Mouse (Mus musculus) ZHBTc4 (cell line): Measurements from ENCODE around the gene Cdrt4.
A peak's percentile ranks its signal among the peaks of the same experiment; 100 is the strongest.

Experiments
- DNase-seq: peaks from one replicate; pipeline ENCODE4 v3.0.0-alpha.2; 2011; ENCODE audit warnings: low read depth, low spot score

The Cdrt4 gene

DNA sequence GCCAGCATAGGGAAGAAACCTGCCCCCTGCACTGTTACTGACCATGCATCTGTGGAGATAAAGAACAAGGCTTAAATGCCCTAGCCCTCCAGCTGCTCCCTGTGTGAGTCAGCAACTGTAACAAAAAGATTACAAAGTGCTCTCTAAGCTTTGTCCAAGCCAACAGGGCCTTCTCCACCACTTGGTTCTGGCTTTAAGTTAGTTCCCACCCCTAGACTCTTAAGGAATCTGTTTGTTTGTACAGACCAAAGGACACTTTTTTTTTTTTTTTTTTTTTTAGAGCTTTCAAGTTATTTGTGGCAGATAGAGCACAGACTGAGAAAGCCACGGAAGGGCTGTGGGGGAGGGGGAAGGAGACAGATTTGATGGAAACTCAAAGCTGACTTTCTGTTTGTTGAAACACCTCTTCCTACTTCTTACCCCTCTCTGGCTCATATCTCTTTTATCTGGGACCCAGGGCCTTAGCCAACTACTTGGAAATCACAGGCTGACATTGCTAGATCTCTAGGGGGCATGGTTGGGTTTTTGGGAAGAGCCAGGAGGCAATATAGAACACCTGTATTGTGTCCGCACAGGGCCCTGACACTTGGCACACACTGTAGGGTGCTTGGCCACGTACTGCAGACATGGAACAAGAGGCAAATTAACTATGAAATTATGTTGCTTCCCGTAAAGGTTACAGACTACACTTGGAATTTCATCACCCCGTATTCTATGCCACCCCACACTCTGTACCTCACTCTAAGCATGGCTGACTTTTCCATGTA is 44.9 kb downstream of the Cdrt4 start:
- peak; percentile 25 for DNase-seq

DNA sequence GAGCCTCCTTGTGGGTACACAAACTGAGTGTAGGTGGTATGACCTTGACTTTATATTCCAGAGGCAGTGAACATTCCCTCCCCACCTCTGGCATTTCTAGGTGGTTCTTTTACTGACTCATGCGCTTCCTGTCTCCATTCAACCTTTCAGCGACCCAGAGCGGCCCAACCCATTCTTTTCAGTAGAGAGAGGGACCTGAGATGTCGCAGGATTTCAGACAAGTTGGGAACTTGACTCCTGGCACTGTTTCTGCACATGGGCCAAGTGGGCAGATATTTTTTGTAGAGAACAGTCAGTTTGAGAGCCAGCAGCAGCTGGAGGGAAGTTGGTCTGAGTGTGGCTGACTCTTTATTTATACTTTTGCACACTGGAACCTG is 45.5 kb downstream of the Cdrt4 start:
- DNase-seq = peak; percentile 77

GRCm38 (mm10) chr11:62997039-62997717 is 46.2 kb downstream of the Cdrt4 start:
- DNase-seq = no peak

- no peak for DNase-seq
Observed at GRCm38 (mm10) chr11:62997718-62998281, 46.8 kb downstream of the Cdrt4 start.

DNA sequence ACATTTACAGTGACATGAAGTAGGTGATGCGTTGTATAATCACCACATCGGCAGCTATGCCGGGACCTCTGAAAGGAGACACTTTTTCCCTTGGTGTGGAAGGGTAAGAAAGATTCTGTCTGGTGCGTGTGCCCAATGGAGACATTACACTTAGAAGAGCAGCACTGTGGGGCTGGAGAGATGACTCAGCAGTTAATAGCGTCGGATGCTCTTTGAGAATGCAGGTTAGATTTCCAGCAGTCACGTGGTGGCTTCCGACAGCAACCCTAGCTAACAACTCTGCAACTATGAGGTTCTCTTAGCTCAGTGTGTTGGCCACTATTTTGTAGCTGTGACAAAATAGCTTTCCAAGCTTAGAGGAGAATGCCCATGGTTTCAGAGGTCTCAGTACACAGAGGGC is 49.1 kb downstream of the Cdrt4 start:
- DNase-seq = peak; percentile 27

DNA sequence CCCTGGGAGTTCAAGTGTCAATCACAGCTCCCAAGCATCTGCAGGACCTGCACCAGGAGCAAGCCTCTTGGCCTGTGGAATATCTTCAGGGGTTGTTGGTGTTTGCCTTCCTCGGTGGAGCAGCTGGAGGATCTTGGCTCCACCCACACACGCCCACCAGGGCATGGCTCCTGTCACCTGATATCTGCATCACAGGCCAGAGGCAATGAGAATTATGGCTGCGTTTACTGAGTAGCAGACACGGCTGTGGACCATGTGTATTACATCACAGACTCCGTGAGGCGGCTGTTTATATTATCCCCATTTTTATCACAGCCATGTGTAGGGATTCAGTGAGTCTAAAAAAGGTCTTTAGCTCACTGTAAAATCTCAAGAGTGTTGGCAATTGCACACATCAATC is 53.6 kb downstream of the Cdrt4 start:
- DNase-seq = no peak

DNA sequence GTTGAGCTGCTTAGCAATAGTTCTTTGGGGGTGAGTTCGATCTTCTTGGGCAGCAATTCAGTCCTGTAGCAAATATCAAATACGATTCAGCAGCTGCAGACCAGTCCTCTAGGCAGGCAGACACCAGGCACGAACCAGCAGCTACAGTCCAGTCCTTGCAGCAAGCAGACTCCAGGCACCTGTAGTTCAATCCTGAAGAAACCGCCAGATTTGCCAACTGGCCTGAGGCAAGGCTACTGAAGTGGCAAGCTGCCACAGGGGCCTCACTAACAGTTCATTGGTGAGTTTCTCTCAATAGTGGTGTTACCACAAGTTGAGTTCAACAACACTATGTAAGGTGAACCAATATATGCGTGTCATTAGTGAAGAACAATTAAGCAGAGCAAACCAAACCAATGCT is 56.4 kb downstream of the Cdrt4 start:
- DNase-seq = no peak

DNA sequence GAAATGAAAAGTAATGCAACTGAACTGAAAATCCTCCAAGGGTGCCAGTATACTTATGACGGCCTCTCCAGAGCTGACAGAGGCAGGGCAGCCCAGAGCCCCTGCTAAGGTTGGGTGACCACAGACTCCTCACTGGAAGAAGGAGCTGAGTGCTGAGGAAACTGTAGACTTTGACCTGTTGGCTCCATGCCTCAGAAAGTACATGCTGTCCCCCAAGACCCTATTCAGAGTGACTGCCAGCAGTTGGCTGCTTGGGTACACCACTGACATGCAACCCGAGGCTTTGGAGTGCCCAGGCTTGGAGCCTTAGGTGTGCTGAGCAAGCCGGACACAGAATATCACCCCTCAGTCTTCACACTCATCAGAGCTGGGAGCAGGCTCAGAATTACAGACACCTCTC is 57.0 kb downstream of the Cdrt4 start:
- no peak for DNase-seq

GRCm38 (mm10) chr11:63009761-63010160 is 58.8 kb downstream of the Cdrt4 start:
- DNase-seq = no peak

DNA sequence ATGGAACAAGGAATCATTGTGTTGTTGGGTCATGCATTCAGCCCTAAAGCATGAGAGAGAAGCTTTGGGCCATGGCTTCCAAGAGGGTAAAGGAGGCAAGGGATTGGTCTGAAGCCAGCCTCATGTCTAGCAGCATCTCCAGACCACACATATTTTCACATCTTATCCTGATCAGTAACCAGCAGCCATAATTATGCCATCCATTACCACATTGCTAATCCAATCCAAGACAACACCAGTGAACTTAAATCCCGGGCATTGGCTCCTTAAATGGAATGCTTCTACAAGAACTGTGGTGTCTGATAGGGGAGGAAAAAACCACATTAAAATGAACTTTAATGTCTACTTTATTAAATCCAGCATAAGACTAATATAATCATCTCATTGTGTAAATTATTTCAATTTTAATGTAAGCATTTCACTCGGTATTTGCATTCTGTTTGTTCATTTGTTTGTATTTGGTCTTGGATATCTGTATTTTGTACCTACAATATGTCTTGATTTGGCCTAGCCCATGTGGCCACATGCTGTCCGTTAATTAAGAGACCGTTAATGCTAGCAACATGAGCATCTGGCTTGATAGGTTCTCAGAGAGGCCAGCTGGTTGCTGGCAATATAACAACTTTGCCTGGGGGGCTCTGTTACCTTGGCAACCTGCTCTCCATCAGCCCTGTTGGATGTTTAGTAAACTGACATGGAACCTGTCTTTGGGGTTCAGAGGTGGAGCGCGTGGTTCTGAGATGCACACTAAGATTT is 66.5 kb downstream of the Cdrt4 start:
- DNase-seq = no peak

DNA sequence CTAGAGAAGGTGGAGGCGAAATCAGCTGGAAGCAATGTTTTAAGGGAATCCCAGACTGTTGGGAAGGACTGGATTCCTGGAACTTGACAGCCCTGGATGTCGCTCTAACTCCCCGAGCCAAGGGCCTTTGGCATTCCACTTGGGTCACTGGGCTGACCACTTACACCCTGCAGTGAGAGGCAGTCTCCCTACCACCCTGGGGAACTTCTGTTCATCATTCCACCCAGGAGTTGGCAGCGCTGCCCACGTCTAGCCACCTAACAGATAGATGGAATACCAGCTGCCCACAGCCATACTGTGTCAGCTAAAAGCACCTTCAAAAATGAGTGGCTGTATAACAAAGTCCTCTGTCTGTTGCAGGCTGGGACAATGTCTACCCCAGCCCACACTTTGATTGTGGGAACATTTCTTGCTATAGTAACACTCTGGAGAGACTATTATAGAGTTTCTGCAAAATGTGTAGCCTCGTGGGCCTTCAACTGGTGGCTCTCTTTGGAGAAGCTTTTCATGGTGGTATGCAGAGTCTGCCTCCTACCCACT is 67.2 kb downstream of the Cdrt4 start:
- DNase-seq = no peak

GRCm38 (mm10) chr11:63020633-63021032 is 69.6 kb downstream of the Cdrt4 start:
- DNase-seq = no peak

DNA sequence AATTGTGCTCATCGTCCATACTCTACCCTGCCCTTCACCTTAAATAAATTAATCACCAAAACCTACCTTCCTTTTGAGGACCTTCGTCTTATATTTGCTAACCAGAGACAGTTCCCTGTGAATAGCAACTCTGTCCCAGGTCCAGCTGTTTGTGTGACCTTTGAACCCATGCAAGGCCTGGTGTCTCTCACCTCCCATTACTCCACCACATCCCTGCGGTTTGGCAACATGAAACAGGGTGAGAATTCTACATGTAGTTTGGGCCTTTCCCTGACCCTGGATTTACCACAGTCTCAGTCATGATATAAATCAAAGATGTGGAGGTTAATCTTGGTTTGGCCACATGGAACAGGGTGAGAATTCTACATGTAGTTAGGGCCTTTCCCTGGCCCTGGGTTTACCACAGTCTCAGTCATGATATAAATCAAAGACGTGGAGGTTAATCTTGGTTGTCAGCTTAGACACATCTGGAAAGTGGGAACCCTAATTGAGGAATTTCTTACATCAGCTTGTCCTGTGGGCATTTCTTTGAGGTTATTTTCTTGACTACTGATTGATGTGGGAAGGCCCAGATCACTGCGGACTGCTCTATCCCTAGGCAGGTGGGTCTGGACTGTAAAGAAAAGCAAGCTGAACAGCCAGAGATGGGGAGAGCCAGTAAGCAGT is 70.3 kb downstream of the Cdrt4 start:
- no peak for DNase-seq

DNA sequence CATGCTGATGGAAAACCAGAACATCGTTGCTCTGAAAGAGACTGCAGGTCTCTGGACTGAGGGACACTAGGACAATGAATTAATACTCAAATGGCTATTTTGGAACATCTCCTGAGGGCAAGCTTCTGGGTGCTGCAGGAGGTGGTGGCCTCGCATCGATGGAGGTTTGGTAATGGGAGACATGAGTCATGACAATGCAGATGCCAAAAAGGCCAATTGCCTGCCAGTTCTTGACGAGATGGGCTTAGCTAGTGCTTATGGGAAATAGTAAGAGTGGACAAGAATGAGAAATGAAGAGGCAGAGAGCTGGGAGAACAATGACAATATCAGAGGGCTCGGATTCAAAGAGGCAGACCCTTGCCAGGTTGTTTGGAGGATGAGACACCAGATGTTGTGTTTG is 72.5 kb downstream of the Cdrt4 start:
- DNase-seq = no peak

- peak; percentile 29 for DNase-seq
Observed at GRCm38 (mm10) chr11:63024136-63024535, 73.1 kb downstream of the Cdrt4 start.

DNA sequence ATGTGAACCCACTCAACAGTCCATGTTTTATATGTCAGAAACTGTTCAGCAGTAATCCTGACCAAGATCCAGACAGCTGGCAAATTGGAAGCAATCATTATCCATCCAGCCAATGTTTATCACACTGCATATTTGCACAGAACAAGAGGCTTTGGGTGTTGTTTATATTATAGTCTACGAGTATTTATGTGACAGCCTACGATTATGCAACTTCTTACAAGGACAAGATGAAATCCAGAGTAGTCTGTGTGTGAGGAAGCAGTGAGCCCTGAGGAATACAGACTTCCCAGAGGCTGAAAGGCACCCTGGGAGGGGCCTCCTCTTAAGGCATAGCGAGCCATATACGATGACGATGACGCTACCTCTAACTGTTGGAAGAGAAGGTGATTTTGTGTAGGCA is 74.5 kb downstream of the Cdrt4 start:
- DNase-seq = no peak

DNA sequence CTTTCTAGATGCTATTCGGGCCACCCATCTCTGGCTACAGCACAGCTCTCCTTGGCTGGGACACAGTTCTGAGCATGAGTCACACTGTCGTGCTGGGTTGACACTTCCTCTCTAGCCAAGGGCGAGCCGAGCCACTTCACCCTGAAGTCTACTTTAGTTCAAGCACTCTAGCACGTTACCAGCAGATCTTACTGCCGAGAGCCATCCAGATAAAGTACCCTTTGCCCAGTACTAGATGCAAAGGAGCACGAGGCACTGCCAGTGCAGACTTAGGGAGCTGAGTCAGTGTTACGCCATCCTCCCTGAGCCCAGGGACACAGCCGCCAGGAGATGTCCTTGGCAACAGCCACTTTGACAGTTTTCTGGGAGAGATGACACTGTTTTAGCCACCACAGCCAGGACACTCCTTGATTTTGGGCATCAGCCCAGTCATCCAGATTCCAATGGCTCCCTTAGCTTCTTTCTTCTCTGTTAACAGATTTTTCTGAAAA is 75.7 kb downstream of the Cdrt4 start:
- DNase-seq = no peak

DNA sequence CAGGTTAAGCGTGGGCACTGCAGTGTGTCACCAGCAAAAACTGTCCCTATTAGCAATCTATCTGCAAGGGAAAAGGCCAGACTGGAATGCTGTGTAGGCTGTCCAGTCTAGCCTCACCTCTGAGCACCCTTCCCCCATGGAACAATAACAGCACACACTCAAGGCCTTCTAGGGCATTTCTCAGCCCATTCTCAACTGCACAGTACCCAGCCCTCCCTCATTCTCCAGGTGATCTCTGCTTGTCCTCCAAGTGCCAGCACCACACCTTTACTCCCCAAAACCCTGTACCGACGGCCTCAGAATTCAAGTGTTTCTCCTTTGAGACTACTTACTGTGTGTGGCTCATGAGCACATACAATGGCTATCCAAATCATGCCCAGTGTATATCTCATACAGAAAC is 77.1 kb downstream of the Cdrt4 start:
- no peak for DNase-seq

GRCm38 (mm10) chr11:63029148-63029714 is 78.2 kb downstream of the Cdrt4 start:
- no peak for DNase-seq

DNA sequence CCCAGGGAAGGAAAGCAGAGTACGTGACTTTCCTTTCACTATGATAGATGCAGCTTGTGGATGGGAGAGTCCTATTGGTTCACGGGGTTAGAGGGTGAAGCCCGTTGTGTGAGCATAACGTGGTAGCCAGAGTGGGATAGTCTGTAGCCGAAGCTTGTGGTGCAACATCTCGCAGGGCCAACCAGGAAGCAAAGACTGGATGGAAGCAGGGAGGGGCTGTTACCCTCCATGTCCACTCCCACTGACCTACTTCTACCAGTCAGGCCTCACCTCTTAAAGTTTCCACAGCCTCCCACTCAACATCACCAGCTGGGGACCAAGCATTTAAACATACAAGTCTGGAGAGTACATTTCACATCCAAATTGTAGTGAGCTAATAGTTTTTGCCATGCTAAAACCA is 78.7 kb downstream of the Cdrt4 start:
- DNase-seq = no peak
